Mouse (Mus musculus): ENCODE data around the gene Bahcc1.

The Bahcc1 gene

GRCm38 (mm10) chr11:120242726-120243530 lies 10.2 kb downstream of the Bahcc1 start:
- no peak for DNase-seq (ENCODE audit: low spot score in 2 of 2)

- DNase-seq (ENCODE audit: low spot score in 2 of 2): no peak
Observed at GRCm38 (mm10) chr11:120243531-120243820, 10.7 kb downstream of the Bahcc1 start.

GRCm38 (mm10) chr11:120248160-120248793 lies 15.5 kb downstream of the Bahcc1 start:
- no peak for DNase-seq (ENCODE audit: low spot score in 2 of 2)

- no peak for DNase-seq (ENCODE audit: low spot score in 2 of 2)
Observed at GRCm38 (mm10) chr11:120248899-120249298, 16.2 kb downstream of the Bahcc1 start.

GRCm38 (mm10) chr11:120250991-120251949 lies 18.5 kb downstream of the Bahcc1 start:
- DNase-seq (ENCODE audit: low spot score in 2 of 2): no peak

- DNase-seq (ENCODE audit: low spot score in 2 of 2): no peak
Observed at GRCm38 (mm10) chr11:120251950-120252308, 19.2 kb downstream of the Bahcc1 start.

GRCm38 (mm10) chr11:120252398-120252797 lies 19.7 kb downstream of the Bahcc1 start:
- DNase-seq (ENCODE audit: low spot score in 2 of 2): no peak

GRCm38 (mm10) chr11:120252843-120253645 lies 20.3 kb downstream of the Bahcc1 start:
- DNase-seq (ENCODE audit: low spot score in 2 of 2): no peak

GRCm38 (mm10) chr11:120253646-120254315 lies 21.0 kb downstream of the Bahcc1 start:
- no peak for DNase-seq (ENCODE audit: low spot score in 2 of 2)

- no peak for DNase-seq (ENCODE audit: low spot score in 2 of 2)
Observed at GRCm38 (mm10) chr11:120254420-120254819, 21.7 kb downstream of the Bahcc1 start.

- DNase-seq (ENCODE audit: low spot score in 2 of 2): no peak
Observed at GRCm38 (mm10) chr11:120255038-120255437, 22.3 kb downstream of the Bahcc1 start.

- no peak for DNase-seq (ENCODE audit: low spot score in 2 of 2)
Observed at GRCm38 (mm10) chr11:120255499-120255898, 22.8 kb downstream of the Bahcc1 start.

- no peak for DNase-seq (ENCODE audit: low spot score in 2 of 2)
Observed at GRCm38 (mm10) chr11:120256108-120256507, 23.4 kb downstream of the Bahcc1 start.

GRCm38 (mm10) chr11:120256543-120256942 lies 23.8 kb downstream of the Bahcc1 start:
- DNase-seq (ENCODE audit: low spot score in 2 of 2): no peak

- DNase-seq (ENCODE audit: low spot score in 2 of 2): no peak
Observed at GRCm38 (mm10) chr11:120256981-120257820, 24.5 kb downstream of the Bahcc1 start.

- no peak for DNase-seq (ENCODE audit: low spot score in 2 of 2)
Observed at GRCm38 (mm10) chr11:120257911-120258310, 25.2 kb downstream of the Bahcc1 start.

GRCm38 (mm10) chr11:120258896-120259689 lies 26.3 kb downstream of the Bahcc1 start:
- DNase-seq (ENCODE audit: low spot score in 2 of 2): no peak

- DNase-seq (ENCODE audit: low spot score in 2 of 2): no peak
Observed at GRCm38 (mm10) chr11:120259792-120260768, 27.3 kb downstream of the Bahcc1 start.
